Mouse (Mus musculus): ENCODE results near the gene Dgkg. TPM values are rescaled to one million over a fixed set of nuclear protein-coding genes. Genes with fewer than 3 reads are reported as not detected.
A peak's percentile ranks its signal among the peaks of the same experiment; 100 is the strongest.

The Dgkg gene
- total and polyA plus RNA-seq, 2 experiments from 2014 or later = 6.1 to 12.5 TPM

GRCm38 (mm10) chr16:22505656-22506055, 151.4 kb downstream of the Dgkg start:
- no peak overlapping the region for H3K4me2 ChIP-seq (ENCODE audit: low read depth, low read length)
- H3K9me3 ChIP-seq (ENCODE audit: low read length) = no peaks in the 10 kb centered on the region
- DNase-seq (ENCODE audit: low spot score) = no peak
- no peak for ATAC-seq
- H3K36me3 ChIP-seq (ENCODE audit: insufficient read depth, low read length) = no peaks in the 10 kb centered on the region
- 62% methylated on average over 6 of the region's 6 CpGs for WGBS
- peaks cover 9% of the 10 kb centered on the region for H3K4me1 ChIP-seq (ENCODE audit: insufficient read depth, low read length)
- TF ChIP-seq CTCF (IDR thresholded peaks at IDR 0.05; ENCODE audit: low read depth) = no peak
- no peaks in the 10 kb centered on the region for H3K27me3 ChIP-seq (ENCODE audit: insufficient read depth, low read length)
- H3K4me3 ChIP-seq (ENCODE audit: low read length) = no peak overlapping the region
- H3K27ac ChIP-seq = no peak overlapping the region
- no peak overlapping the region for H3K9ac ChIP-seq (replicated peaks; ENCODE audit: low read length)

GRCm38 (mm10) chr16:22504851-22505250, 152.2 kb downstream of the Dgkg start:
- DNase-seq (ENCODE audit: low spot score) (peak; percentile 35), ATAC-seq (peak; percentile 16; the same call in 1 of the 2 replicates)
- Histone ChIP-seq H3K27ac (no peak overlapping the region; the same call in 1 of the 2 replicates), H3K4me1 (ENCODE audit: insufficient read depth, low read length) (peaks cover 9% of the 10 kb centered on the region), H3K27me3 (ENCODE audit: insufficient read depth, low read length) (no peaks in the 10 kb centered on the region), H3K9ac (replicated peaks; ENCODE audit: low read length) (no peak overlapping the region), H3K9me3 (ENCODE audit: low read length) (no peaks in the 10 kb centered on the region), H3K36me3 (ENCODE audit: insufficient read depth, low read length) (no peaks in the 10 kb centered on the region), H3K4me2 (ENCODE audit: low read depth, low read length) (no peak overlapping the region), H3K4me3 (ENCODE audit: low read length) (no peak overlapping the region)
- 41% methylated on average over 8 of the region's 8 CpGs for WGBS
- no peak for TF ChIP-seq CTCF (IDR thresholded peaks at IDR 0.05; ENCODE audit: low read depth)

- TF ChIP-seq CTCF (IDR thresholded peaks at IDR 0.05; ENCODE audit: low read depth) = no peak
- Histone ChIP-seq H3K9ac (replicated peaks; ENCODE audit: low read length) (no peak overlapping the region), H3K27me3 (ENCODE audit: insufficient read depth, low read length) (no peaks in the 10 kb centered on the region), H3K4me3 (ENCODE audit: low read length) (no peak overlapping the region), H3K36me3 (ENCODE audit: insufficient read depth, low read length) (no peaks in the 10 kb centered on the region), H3K4me2 (ENCODE audit: low read depth, low read length) (no peak overlapping the region), H3K4me1 (ENCODE audit: insufficient read depth, low read length) (peaks cover 2% of the 10 kb centered on the region; the same call in 1 of the 2 replicates), H3K9me3 (ENCODE audit: low read length) (no peaks in the 10 kb centered on the region), H3K27ac (no peak overlapping the region)
- DNase-seq (ENCODE audit: low spot score) (no peak), ATAC-seq (no peak)
- 55% methylated on average over 5 of the region's 5 CpGs for WGBS
Measured at GRCm38 (mm10) chr16:22504049-22504448, 153.0 kb downstream of the Dgkg start.

- Histone ChIP-seq H3K4me3 (ENCODE audit: low read length) (no peak overlapping the region), H3K9me3 (ENCODE audit: low read length) (no peaks in the 10 kb centered on the region), H3K4me1 (ENCODE audit: insufficient read depth, low read length) (no peaks in the 10 kb centered on the region), H3K27ac (no peak overlapping the region), H3K27me3 (ENCODE audit: insufficient read depth, low read length) (no peaks in the 10 kb centered on the region), H3K36me3 (ENCODE audit: insufficient read depth, low read length) (no peaks in the 10 kb centered on the region), H3K9ac (replicated peaks; ENCODE audit: low read length) (no peak overlapping the region), H3K4me2 (ENCODE audit: low read depth, low read length) (no peak overlapping the region)
- no peak for TF ChIP-seq CTCF (IDR thresholded peaks at IDR 0.05; ENCODE audit: low read depth)
- ATAC-seq (no peak), DNase-seq (ENCODE audit: low spot score) (no peak)
- WGBS = 90% methylated on average over 4 of the region's 4 CpGs
Measured at GRCm38 (mm10) chr16:22503467-22503866, 153.6 kb downstream of the Dgkg start.

GRCm38 (mm10) chr16:22501855-22502254, 155.2 kb downstream of the Dgkg start:
- DNase-seq (ENCODE audit: low spot score) (no peak), ATAC-seq (no peak)
- H3K4me3 ChIP-seq (ENCODE audit: low read length) = no peak overlapping the region
- H3K9me3 ChIP-seq (ENCODE audit: low read length) = no peaks in the 10 kb centered on the region
- H3K27me3 ChIP-seq (ENCODE audit: insufficient read depth, low read length) = no peaks in the 10 kb centered on the region
- H3K4me1 ChIP-seq (ENCODE audit: insufficient read depth, low read length) = no peaks in the 10 kb centered on the region
- no peaks in the 10 kb centered on the region for H3K36me3 ChIP-seq (ENCODE audit: insufficient read depth, low read length)
- TF ChIP-seq CTCF (IDR thresholded peaks at IDR 0.05; ENCODE audit: low read depth) = no peak
- 98% methylated on average over 6 of the region's 6 CpGs for WGBS
- H3K27ac ChIP-seq = no peak overlapping the region
- no peak overlapping the region for H3K9ac ChIP-seq (replicated peaks; ENCODE audit: low read length)
- H3K4me2 ChIP-seq (ENCODE audit: low read depth, low read length) = no peak overlapping the region

GRCm38 (mm10) chr16:22500561-22500960, 156.5 kb downstream of the Dgkg start:
- no peaks in the 10 kb centered on the region for H3K9me3 ChIP-seq (ENCODE audit: low read length)
- DNase-seq (ENCODE audit: low spot score) (no peak), ATAC-seq (no peak)
- H3K4me1 ChIP-seq (ENCODE audit: insufficient read depth, low read length) = no peaks in the 10 kb centered on the region
- H3K9ac ChIP-seq (replicated peaks; ENCODE audit: low read length) = no peak overlapping the region
- H3K36me3 ChIP-seq (ENCODE audit: insufficient read depth, low read length) = no peaks in the 10 kb centered on the region
- TF ChIP-seq CTCF (IDR thresholded peaks at IDR 0.05; ENCODE audit: low read depth) = no peak
- H3K27ac ChIP-seq = no peak overlapping the region
- no peak overlapping the region for H3K4me2 ChIP-seq (ENCODE audit: low read depth, low read length)
- H3K27me3 ChIP-seq (ENCODE audit: insufficient read depth, low read length) = no peaks in the 10 kb centered on the region
- H3K4me3 ChIP-seq (ENCODE audit: low read length) = no peak overlapping the region
- WGBS = 71% methylated on average over 5 of the region's 5 CpGs

GRCm38 (mm10) chr16:22499951-22500350, 157.1 kb downstream of the Dgkg start:
- DNase-seq (ENCODE audit: low spot score) = no peak
- no peak overlapping the region for H3K4me3 ChIP-seq (ENCODE audit: low read length)
- H3K4me1 ChIP-seq (ENCODE audit: insufficient read depth, low read length) = no peaks in the 10 kb centered on the region
- no peak for TF ChIP-seq CTCF (IDR thresholded peaks at IDR 0.05; ENCODE audit: low read depth)
- WGBS = 82% methylated on average over 5 of the region's 5 CpGs
- H3K4me2 ChIP-seq (ENCODE audit: low read depth, low read length) = no peak overlapping the region
- H3K27me3 ChIP-seq (ENCODE audit: insufficient read depth, low read length) = no peaks in the 10 kb centered on the region
- H3K9ac ChIP-seq (replicated peaks; ENCODE audit: low read length) = no peak overlapping the region
- no peak overlapping the region for H3K27ac ChIP-seq
- no peaks in the 10 kb centered on the region for H3K36me3 ChIP-seq (ENCODE audit: insufficient read depth, low read length)
- no peaks in the 10 kb centered on the region for H3K9me3 ChIP-seq (ENCODE audit: low read length)
- ATAC-seq = no peak

All from hindbrain, postnatal 0 days (tissue).